Mouse (Mus musculus) lung, postnatal 25 days (tissue): ENCODE data around the gene Mios.

ENCODE experiments used
- DNase-seq: peaks from one replicate; pipeline ENCODE4 v3.0.0; 2022; ENCODE audit warnings: low spot score

Mios gene

GRCm38 (mm10) chr6:8278426-8279002 lies 69.5 kb downstream of the Mios start:
- no peak for DNase-seq

- no peak for DNase-seq
These were observed 74.2 kb downstream of the Mios start for GRCm38 (mm10) chr6:8283255-8283654.

- DNase-seq = no peak
These were observed 76.5 kb downstream of the Mios start for GRCm38 (mm10) chr6:8285401-8285960.
